Mouse (Mus musculus): ENCODE data around the gene Fam222b. TPM values are rescaled to one million over a fixed set of nuclear protein-coding genes. Genes with fewer than 3 reads are reported as not detected.

Fam222b gene
- 10.2 and 10.3 TPM in 2 replicates for polyA plus RNA-seq (2015; fragmentation: Nextera tagmentation; extraction: Ambion mirVana)

DNA sequence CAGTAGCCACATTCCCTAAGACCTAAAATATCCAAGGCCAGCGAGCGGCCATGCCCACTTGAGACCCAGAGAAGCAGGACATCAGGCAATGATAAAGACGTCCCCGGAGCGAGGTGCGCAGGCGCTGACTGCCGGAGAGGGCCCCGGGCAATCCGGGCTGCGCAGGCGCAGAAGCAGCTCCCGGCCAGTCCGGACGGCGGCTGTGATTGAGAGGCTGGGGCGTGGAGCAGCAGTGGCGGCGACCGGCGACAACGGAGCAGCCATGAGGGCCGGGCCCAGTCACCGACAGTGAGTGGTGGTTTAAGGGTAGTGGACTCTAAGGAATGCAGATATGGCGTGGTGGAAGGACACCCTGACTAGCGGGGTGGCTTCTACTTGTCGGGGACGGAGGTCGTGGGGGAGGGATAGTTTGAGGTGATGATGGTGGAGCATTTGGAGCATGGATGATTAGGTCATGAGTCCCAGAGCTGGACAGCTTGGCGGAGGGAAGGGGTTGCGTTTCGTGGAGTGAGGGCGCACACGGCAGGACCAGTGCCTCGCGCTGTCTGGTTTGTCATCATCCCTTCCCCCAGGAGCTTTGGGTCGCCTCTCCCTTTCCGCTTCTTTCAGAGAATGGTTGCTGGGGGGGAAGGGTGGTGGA, at the start of gene Fam222b:
Fam222b (plus strand) TSS at position 157 of the 640 bp plus-strand sequence.

GRCm38 (mm10) chr11:78079961-78080921, 14.2 kb upstream of the Fam222b start, which contains the start of gene Eral1:
Eral1 (minus strand) TSS chr11:78080383.

DNA sequence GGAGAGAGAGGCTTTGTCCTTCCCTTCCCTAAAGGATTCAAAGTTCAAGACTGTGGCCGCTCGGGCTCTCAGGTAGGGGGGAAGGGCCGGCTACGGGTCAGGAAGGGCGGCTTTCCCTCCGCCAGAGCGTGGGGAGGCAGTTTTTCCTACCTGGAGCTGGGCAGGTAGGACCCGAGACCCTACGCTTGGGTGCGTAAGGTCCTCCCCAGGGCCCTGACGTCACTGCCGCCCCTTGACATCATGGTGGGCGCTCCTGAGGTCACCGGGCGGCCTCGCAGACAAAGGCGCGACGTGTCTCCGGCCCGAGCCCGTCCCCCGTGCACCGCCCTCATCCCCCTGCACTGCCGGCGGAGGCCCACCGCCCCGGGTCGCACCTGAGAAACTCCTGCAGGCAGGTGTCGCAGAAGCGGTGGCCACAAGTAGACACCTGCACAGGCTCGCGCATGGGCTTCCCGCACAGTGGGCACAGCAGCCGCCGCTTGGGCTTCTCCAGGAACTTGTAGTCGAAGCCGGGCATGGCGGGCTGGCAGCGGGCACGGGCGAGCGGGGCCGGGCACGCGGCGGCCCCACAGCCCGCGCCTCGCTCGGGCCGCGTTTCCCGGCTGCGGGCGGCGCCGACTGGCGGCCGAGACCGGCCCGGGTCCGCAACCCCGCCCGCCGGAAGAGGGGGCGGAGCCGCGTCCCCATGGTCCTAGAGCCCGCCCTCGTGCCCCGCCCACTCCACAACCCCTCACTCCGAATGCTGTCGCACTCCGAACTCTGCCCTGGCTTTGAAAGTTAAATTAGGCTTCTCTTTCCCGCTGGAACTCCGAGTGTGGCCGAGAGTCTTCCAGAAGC, 70.7 kb downstream of the Fam222b start, which contains the start of gene Traf4:
Traf4 (minus strand) TSS at position 666 of the 837 bp plus-strand sequence.

GRCm38 (mm10) chr11:78176402-78176862, 82.0 kb downstream of the Fam222b start, which contains the start of the genes Nek8 and Tlcd1:
Nek8 (minus strand) TSS chr11:78176675.
Tlcd1 (plus strand) TSS chr11:78176711.

GRCm38 (mm10) chr11:78182961-78183844, 88.7 kb downstream of the Fam222b start, which contains the start of gene Rpl23a:
Rpl23a (minus strand) TSS chr11:78183584.

GRCm38 (mm10) chr11:78188331-78189233, 94.1 kb downstream of the Fam222b start, which contains the start of gene Rab34:
Rab34 (plus strand) TSS chr11:78188430.

GRCm38 (mm10) chr11:78193113-78193512, 98.7 kb downstream of the Fam222b start, which contains the start of gene Proca1:
Proca1 (plus strand) TSS chr11:78193392.

MicroRNA genes within 50 kb of the gene (microRNA counts, 519-probe panel; counts per million panel counts)
- microRNA mmu-miR-144 (5,374 counts per million, percentile 96 among the panel's probes with 10 or more counts), microRNA mmu-miR-451 (5,421 counts per million, percentile 96 among the panel's probes with 10 or more counts)

Small RNA genes within 50 kb of the gene (microRNA-seq; reads per million reads assigned to microRNA genes)
- 665 reads per million, percentile 67 among the genes with 10 or more reads in this experiment for gene Mir144
- not detected for gene Mir451a
- gene Mir451b, result not detected
- not detected for gene Mir7653

Other genes starting within 250 kb of the Fam222b start
- 0.23 and 0.34 TPM in 2 replicates for gene Pipox, start 200.6 kb upstream of the Fam222b start, polyA plus RNA-seq (2015; fragmentation: Nextera tagmentation; extraction: Ambion mirVana)
- 0.06 and 0.13 TPM in 2 replicates for gene Sez6, start 163.9 kb upstream of the Fam222b start, polyA plus RNA-seq (2015; fragmentation: Nextera tagmentation; extraction: Ambion mirVana)
- 10.0 and 12.4 TPM in 2 replicates for gene Phf12, start 111.9 kb upstream of the Fam222b start, polyA plus RNA-seq (2015; fragmentation: Nextera tagmentation; extraction: Ambion mirVana)
- gene Dhrs13, start 62.4 kb upstream of the Fam222b start, polyA plus RNA-seq (2015; fragmentation: Nextera tagmentation; extraction: Ambion mirVana), result 8.7 and 9.8 TPM in 2 replicates
- gene Flot2, start 56.7 kb upstream of the Fam222b start, polyA plus RNA-seq (2015; fragmentation: Nextera tagmentation; extraction: Ambion mirVana), result 99.5 and 107 TPM in 2 replicates
- gene Eral1, start 14.3 kb upstream of the Fam222b start, polyA plus RNA-seq (2015; fragmentation: Nextera tagmentation; extraction: Ambion mirVana), result 15.0 and 15.4 TPM in 2 replicates
- 16.6 and 16.7 TPM in 2 replicates for gene Traf4, start 70.9 kb downstream of the Fam222b start, polyA plus RNA-seq (2015; fragmentation: Nextera tagmentation; extraction: Ambion mirVana)
- gene Nek8, start 82.0 kb downstream of the Fam222b start, polyA plus RNA-seq (2015; fragmentation: Nextera tagmentation; extraction: Ambion mirVana), result 11.1 and 11.4 TPM in 2 replicates
- 15.2 and 16.2 TPM in 2 replicates for gene Tlcd1, start 82.1 kb downstream of the Fam222b start, polyA plus RNA-seq (2015; fragmentation: Nextera tagmentation; extraction: Ambion mirVana)
- 1,049 and 1,108 TPM in 2 replicates for gene Rpl23a, start 88.9 kb downstream of the Fam222b start, polyA plus RNA-seq (2015; fragmentation: Nextera tagmentation; extraction: Ambion mirVana)
- 90.4 and 94.1 TPM in 2 replicates for gene Rab34, start 93.8 kb downstream of the Fam222b start, polyA plus RNA-seq (2015; fragmentation: Nextera tagmentation; extraction: Ambion mirVana)
- 1.9 and 2.5 TPM in 2 replicates for gene Proca1, start 98.7 kb downstream of the Fam222b start, polyA plus RNA-seq (2015; fragmentation: Nextera tagmentation; extraction: Ambion mirVana)
- gene Sdf2, start 151.1 kb downstream of the Fam222b start, polyA plus RNA-seq (2015; fragmentation: Nextera tagmentation; extraction: Ambion mirVana), result 82.5 and 98.5 TPM in 2 replicates
- 14.5 and 14.6 TPM in 2 replicates for gene Supt6, start 151.3 kb downstream of the Fam222b start, polyA plus RNA-seq (2015; fragmentation: Nextera tagmentation; extraction: Ambion mirVana)
- 59.6 and 69.9 TPM in 2 replicates for gene 2610507B11Rik, start 167.1 kb downstream of the Fam222b start, polyA plus RNA-seq (2015; fragmentation: Nextera tagmentation; extraction: Ambion mirVana)
- 0.21 and 0.30 TPM in 2 replicates for gene BC030499, start 196.2 kb downstream of the Fam222b start, polyA plus RNA-seq (2015; fragmentation: Nextera tagmentation; extraction: Ambion mirVana)
- 4.7 and 7.4 TPM in 2 replicates for gene Spag5, start 206.9 kb downstream of the Fam222b start, polyA plus RNA-seq (2015; fragmentation: Nextera tagmentation; extraction: Ambion mirVana)
- gene Aldoc, start 228.3 kb downstream of the Fam222b start, polyA plus RNA-seq (2015; fragmentation: Nextera tagmentation; extraction: Ambion mirVana), result 8.1 and 10.6 TPM in 2 replicates
- gene Pigs, start 233.8 kb downstream of the Fam222b start, polyA plus RNA-seq (2015; fragmentation: Nextera tagmentation; extraction: Ambion mirVana), result 41.8 and 43.6 TPM in 2 replicates
- gene Unc119, start 248.8 kb downstream of the Fam222b start, polyA plus RNA-seq (2015; fragmentation: Nextera tagmentation; extraction: Ambion mirVana), result 69.4 and 71.4 TPM in 2 replicates

All from urinary bladder, postnatal 0 days (tissue).